Mouse (Mus musculus): Measurements from ENCODE around the gene Lnx1. TPM values are rescaled to one million over a fixed set of nuclear protein-coding genes. Genes with fewer than 3 reads are reported as not detected.

Lnx1 gene
- polyA plus RNA-seq, 1 experiment = 7.4 TPM

- Histone ChIP-seq H3K9me3 (replicated peaks; ENCODE audit: control insufficient read depth, insufficient read depth, low read length, poor library complexity, severe bottlenecking) (no peaks in the 10 kb centered on the region), H3K9ac (ENCODE audit: low read depth, poor library complexity, severe bottlenecking) (no peak overlapping the region), H3K4me3 (ENCODE audit: low read depth, low read length) (no peak overlapping the region), H3K4me1 (ENCODE audit: control insufficient read depth, insufficient read depth, low read length) (no peaks in the 10 kb centered on the region), H3K27ac (ENCODE audit: insufficient read depth, low read length) (no peak overlapping the region), H3K27me3 (ENCODE audit: control insufficient read depth, insufficient read depth, low read length, poor library complexity, severe bottlenecking) (no peaks in the 10 kb centered on the region), H3K36me3 (ENCODE audit: control insufficient read depth, insufficient read depth, low read length, poor library complexity, severe bottlenecking) (no peaks in the 10 kb centered on the region)
- no peak for TF ChIP-seq POLR2A (IDR thresholded peaks at IDR 0.05; ENCODE audit: insufficient read depth, low read length)
- TF ChIP-seq CTCF (IDR thresholded peaks at IDR 0.05; ENCODE audit: low read depth, low read length) = no peak
- no peak for TF ChIP-seq EP300 (IDR thresholded peaks at IDR 0.05; ENCODE audit: insufficient read depth, low read depth, low read length)
These were observed 18.9 kb downstream of the Lnx1 start for GRCm38 (mm10) chr5:74683832-74684231.

- TF ChIP-seq POLR2A (IDR thresholded peaks at IDR 0.05; ENCODE audit: insufficient read depth, low read length) (no peak), EP300 (IDR thresholded peaks at IDR 0.05; ENCODE audit: insufficient read depth, low read depth, low read length) (no peak), CTCF (IDR thresholded peaks at IDR 0.05; ENCODE audit: low read depth, low read length) (no peak)
- H3K9me3 ChIP-seq (replicated peaks; ENCODE audit: control insufficient read depth, insufficient read depth, low read length, poor library complexity, severe bottlenecking) = no peaks in the 10 kb centered on the region
- no peaks in the 10 kb centered on the region for H3K4me1 ChIP-seq (ENCODE audit: control insufficient read depth, insufficient read depth, low read length)
- no peaks in the 10 kb centered on the region for H3K36me3 ChIP-seq (ENCODE audit: control insufficient read depth, insufficient read depth, low read length, poor library complexity, severe bottlenecking)
- H3K4me3 ChIP-seq (ENCODE audit: low read depth, low read length) = no peak overlapping the region
- no peaks in the 10 kb centered on the region for H3K27me3 ChIP-seq (ENCODE audit: control insufficient read depth, insufficient read depth, low read length, poor library complexity, severe bottlenecking)
- H3K27ac ChIP-seq (ENCODE audit: insufficient read depth, low read length) = no peak overlapping the region
- H3K9ac ChIP-seq (ENCODE audit: low read depth, poor library complexity, severe bottlenecking) = no peak overlapping the region
These were observed 20.0 kb downstream of the Lnx1 start for GRCm38 (mm10) chr5:74682735-74683134.

GRCm38 (mm10) chr5:74679631-74680030 is 23.1 kb downstream of the Lnx1 start:
- H3K27me3 ChIP-seq (ENCODE audit: control insufficient read depth, insufficient read depth, low read length, poor library complexity, severe bottlenecking) = no peaks in the 10 kb centered on the region
- no peak for TF ChIP-seq POLR2A (IDR thresholded peaks at IDR 0.05; ENCODE audit: insufficient read depth, low read length)
- no peak for TF ChIP-seq EP300 (IDR thresholded peaks at IDR 0.05; ENCODE audit: insufficient read depth, low read depth, low read length)
- no peak for TF ChIP-seq CTCF (IDR thresholded peaks at IDR 0.05; ENCODE audit: low read depth, low read length)
- no peak overlapping the region for H3K9ac ChIP-seq (ENCODE audit: low read depth, poor library complexity, severe bottlenecking)
- no peaks in the 10 kb centered on the region for H3K36me3 ChIP-seq (ENCODE audit: control insufficient read depth, insufficient read depth, low read length, poor library complexity, severe bottlenecking)
- no peak overlapping the region for H3K27ac ChIP-seq (ENCODE audit: insufficient read depth, low read length)
- no peaks in the 10 kb centered on the region for H3K4me1 ChIP-seq (ENCODE audit: control insufficient read depth, insufficient read depth, low read length)
- H3K9me3 ChIP-seq (replicated peaks; ENCODE audit: control insufficient read depth, insufficient read depth, low read length, poor library complexity, severe bottlenecking) = no peaks in the 10 kb centered on the region
- H3K4me3 ChIP-seq (ENCODE audit: low read depth, low read length) = no peak overlapping the region

GRCm38 (mm10) chr5:74678693-74679092 is 24.0 kb downstream of the Lnx1 start:
- Histone ChIP-seq H3K9ac (ENCODE audit: low read depth, poor library complexity, severe bottlenecking) (no peak overlapping the region), H3K9me3 (replicated peaks; ENCODE audit: control insufficient read depth, insufficient read depth, low read length, poor library complexity, severe bottlenecking) (no peaks in the 10 kb centered on the region), H3K4me3 (ENCODE audit: low read depth, low read length) (no peak overlapping the region), H3K27me3 (ENCODE audit: control insufficient read depth, insufficient read depth, low read length, poor library complexity, severe bottlenecking) (no peaks in the 10 kb centered on the region), H3K36me3 (ENCODE audit: control insufficient read depth, insufficient read depth, low read length, poor library complexity, severe bottlenecking) (no peaks in the 10 kb centered on the region), H3K4me1 (ENCODE audit: control insufficient read depth, insufficient read depth, low read length) (no peaks in the 10 kb centered on the region), H3K27ac (ENCODE audit: insufficient read depth, low read length) (no peak overlapping the region)
- TF ChIP-seq EP300 (IDR thresholded peaks at IDR 0.05; ENCODE audit: insufficient read depth, low read depth, low read length) (no peak), CTCF (IDR thresholded peaks at IDR 0.05; ENCODE audit: low read depth, low read length) (no peak), POLR2A (IDR thresholded peaks at IDR 0.05; ENCODE audit: insufficient read depth, low read length) (no peak)

- no peak for TF ChIP-seq POLR2A (IDR thresholded peaks at IDR 0.05; ENCODE audit: insufficient read depth, low read length)
- no peak for TF ChIP-seq EP300 (IDR thresholded peaks at IDR 0.05; ENCODE audit: insufficient read depth, low read depth, low read length)
- TF ChIP-seq CTCF (IDR thresholded peaks at IDR 0.05; ENCODE audit: low read depth, low read length) = no peak
- H3K27ac ChIP-seq (ENCODE audit: insufficient read depth, low read length) = no peak overlapping the region
- no peaks in the 10 kb centered on the region for H3K27me3 ChIP-seq (ENCODE audit: control insufficient read depth, insufficient read depth, low read length, poor library complexity, severe bottlenecking)
- H3K4me1 ChIP-seq (ENCODE audit: control insufficient read depth, insufficient read depth, low read length) = no peaks in the 10 kb centered on the region
- no peaks in the 10 kb centered on the region for H3K36me3 ChIP-seq (ENCODE audit: control insufficient read depth, insufficient read depth, low read length, poor library complexity, severe bottlenecking)
- H3K9ac ChIP-seq (ENCODE audit: low read depth, poor library complexity, severe bottlenecking) = no peak overlapping the region
- H3K9me3 ChIP-seq (replicated peaks; ENCODE audit: control insufficient read depth, insufficient read depth, low read length, poor library complexity, severe bottlenecking) = no peaks in the 10 kb centered on the region
- no peak overlapping the region for H3K4me3 ChIP-seq (ENCODE audit: low read depth, low read length)
These were observed 25.0 kb downstream of the Lnx1 start for GRCm38 (mm10) chr5:74677399-74678338.

GRCm38 (mm10) chr5:74672556-74672955 is 30.2 kb downstream of the Lnx1 start:
- Histone ChIP-seq H3K9ac (ENCODE audit: low read depth, poor library complexity, severe bottlenecking) (no peak overlapping the region), H3K4me3 (ENCODE audit: low read depth, low read length) (no peak overlapping the region), H3K9me3 (replicated peaks; ENCODE audit: control insufficient read depth, insufficient read depth, low read length, poor library complexity, severe bottlenecking) (no peaks in the 10 kb centered on the region), H3K36me3 (ENCODE audit: control insufficient read depth, insufficient read depth, low read length, poor library complexity, severe bottlenecking) (no peaks in the 10 kb centered on the region), H3K4me1 (ENCODE audit: control insufficient read depth, insufficient read depth, low read length) (no peaks in the 10 kb centered on the region), H3K27ac (ENCODE audit: insufficient read depth, low read length) (no peak overlapping the region), H3K27me3 (ENCODE audit: control insufficient read depth, insufficient read depth, low read length, poor library complexity, severe bottlenecking) (no peaks in the 10 kb centered on the region)
- TF ChIP-seq EP300 (IDR thresholded peaks at IDR 0.05; ENCODE audit: insufficient read depth, low read depth, low read length) = no peak
- TF ChIP-seq CTCF (IDR thresholded peaks at IDR 0.05; ENCODE audit: low read depth, low read length) = no peak
- no peak for TF ChIP-seq POLR2A (IDR thresholded peaks at IDR 0.05; ENCODE audit: insufficient read depth, low read length)

All from ES-Bruce4 (cell line).